Mouse (Mus musculus) thymus, adult 2 months (tissue): ENCODE measurements around the gene Xrcc1.

Experiments used
- CTCF ChIP-seq: fragments of 200-500 bp; IDR thresholded peaks from 2 replicates; pipeline ENCODE4 v1.5.1; 2012; ENCODE audit warnings: mild to moderate bottlenecking, control low read depth, low read length, moderate library complexity, borderline replicate concordance; ENCODE audit not compliant: control insufficient read depth, poor library complexity, insufficient read depth; ENCODE audit errors: extremely low read depth
- POLR2A ChIP-seq: fragments of 200-500 bp; IDR thresholded peaks from 2 replicates; pipeline ENCODE4 v1.6.1; 2012; ENCODE audit warnings: mild to moderate bottlenecking, low read length, control low read depth, moderate library complexity; ENCODE audit not compliant: control insufficient read depth, poor library complexity, insufficient read depth; ENCODE audit errors: extremely low read depth

DNA sequence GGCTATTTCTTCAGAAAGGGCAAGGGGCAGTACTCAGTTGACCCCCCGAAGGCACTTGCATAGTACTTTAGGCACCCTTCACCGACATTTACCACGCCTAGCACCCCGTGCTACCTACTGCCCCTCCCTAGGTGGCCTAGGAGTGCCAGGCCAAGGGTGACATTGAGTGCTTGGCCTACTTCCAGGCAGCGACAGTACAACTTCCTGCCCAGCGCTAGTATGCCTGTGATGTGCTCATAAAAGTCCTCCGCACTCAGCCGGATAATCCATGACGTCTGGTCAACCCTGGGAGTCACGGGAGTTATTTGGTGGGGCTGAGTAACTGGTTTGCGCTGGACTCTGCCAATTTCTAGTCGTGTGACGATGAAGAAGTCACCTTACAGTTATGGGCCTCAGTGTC is 42.2 kb downstream of the Xrcc1 start:
- TF ChIP-seq CTCF (no peak), POLR2A (no peak)
